Mouse (Mus musculus): Measurements from ENCODE around the gene Gjc1. TPM values are rescaled to one million over a fixed set of nuclear protein-coding genes. Genes with fewer than 3 reads are reported as not detected.

Gjc1 gene
- polyA plus RNA-seq, 1 experiment from 2014 or later = not detected

DNA sequence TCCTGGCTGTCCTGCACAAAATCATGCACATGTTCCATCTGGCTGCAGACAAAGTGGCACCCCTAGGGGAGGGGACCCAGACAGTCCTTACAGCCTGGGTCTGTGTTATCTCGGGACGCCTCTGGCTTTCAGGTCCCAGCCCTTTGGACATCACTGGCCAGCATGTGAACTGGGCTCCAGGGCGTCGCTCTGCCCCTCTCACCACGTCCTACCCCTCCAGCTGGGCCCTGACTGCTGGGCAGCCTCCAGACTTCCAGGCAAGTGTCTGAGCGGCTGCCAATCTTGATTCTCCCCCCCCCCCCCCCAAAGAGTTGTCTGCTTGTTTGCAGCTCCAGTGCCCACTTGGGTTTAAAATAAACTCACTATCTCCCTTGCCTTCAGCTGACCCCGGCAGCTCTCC, 36.1 kb downstream of the Gjc1 start:
- Histone ChIP-seq H3K27ac (no peak overlapping the region), H3K79me2 (ENCODE audit: inconsistent target) (no peaks in the 10 kb centered on the region)
- 93% methylated on average over 5 of the region's 7 CpGs for WGBS (ENCODE audit: missing documents)

GRCm38 (mm10) chr11:102781523-102781922, 38.0 kb downstream of the Gjc1 start:
- Histone ChIP-seq H3K4me3 (ENCODE audit: inconsistent target) (no peak overlapping the region), H3K27ac (no peak overlapping the region), H3K79me2 (ENCODE audit: inconsistent target) (no peaks in the 10 kb centered on the region), H3K36me3 (ENCODE audit: inconsistent target) (no peaks in the 10 kb centered on the region)
- 90% methylated on average over 4 of the region's 4 CpGs for WGBS (ENCODE audit: missing documents)

More for the DNA sequence above, 36.1 kb downstream of the Gjc1 start:
- Histone ChIP-seq H3K36me3 (ENCODE audit: inconsistent target) (no peaks in the 10 kb centered on the region), H3K4me3 (ENCODE audit: inconsistent target) (no peak overlapping the region)

DNA sequence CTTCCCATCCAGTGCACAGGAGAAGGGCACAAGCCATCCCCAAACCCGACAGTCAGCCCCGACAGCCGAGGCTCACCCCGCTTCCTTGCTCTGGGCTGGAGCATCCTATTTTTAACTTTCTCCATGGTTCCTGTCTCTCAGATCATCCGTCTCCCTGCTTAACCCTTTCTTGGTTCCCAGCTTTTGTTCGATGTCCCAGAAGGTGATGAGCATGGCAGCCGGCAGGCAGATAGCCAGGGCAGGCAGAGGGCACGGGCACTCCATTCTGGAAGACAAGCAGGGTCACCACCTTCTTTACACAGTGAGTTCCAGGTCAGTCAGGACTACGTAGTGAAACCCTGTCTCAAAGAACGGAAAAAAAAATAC, 38.5 kb downstream of the Gjc1 start:
- H3K27ac ChIP-seq = no peak overlapping the region
- H3K79me2 ChIP-seq (ENCODE audit: inconsistent target) = no peaks in the 10 kb centered on the region
- 85% methylated on average over 10 of the region's 10 CpGs for WGBS (ENCODE audit: missing documents)

DNA sequence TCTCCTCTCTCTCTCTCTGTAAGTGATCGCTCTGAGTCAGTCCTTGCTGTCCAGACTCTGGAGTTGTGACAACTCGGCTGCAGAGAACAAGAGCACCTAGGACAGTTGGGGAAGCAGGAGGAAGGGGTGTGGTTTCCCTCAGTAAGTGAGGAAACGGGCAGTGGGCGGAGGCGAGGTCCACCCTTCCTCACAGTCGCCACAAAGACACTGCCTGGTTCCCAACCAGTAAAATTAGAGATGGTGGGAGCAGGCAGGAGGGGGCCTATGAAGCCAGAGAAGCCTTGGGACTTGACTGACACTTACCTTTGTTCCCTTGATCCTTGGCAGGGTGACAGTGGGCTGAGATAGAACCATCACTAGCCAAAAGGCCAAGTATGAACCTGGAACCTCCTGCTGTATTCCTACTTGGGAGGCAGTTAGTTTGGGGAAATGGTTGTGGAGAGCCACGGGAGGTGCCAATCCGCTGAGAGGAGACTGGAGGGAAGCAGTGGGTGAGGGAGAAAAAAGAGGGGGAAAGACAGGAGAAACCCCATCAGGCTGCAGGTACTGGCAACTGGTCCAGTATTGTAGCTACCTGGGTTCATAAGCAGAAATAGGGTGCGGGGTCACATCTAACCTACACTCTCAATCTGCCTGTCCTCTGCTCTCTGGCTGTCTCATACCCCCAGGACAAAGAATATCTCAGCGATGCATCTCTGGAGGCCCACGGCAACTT, 39.1 kb downstream of the Gjc1 start:
- 31% methylated on average over 11 of the region's 11 CpGs for WGBS (ENCODE audit: missing documents)
- Histone ChIP-seq H3K4me3 (ENCODE audit: inconsistent target) (no peak overlapping the region), H3K79me2 (ENCODE audit: inconsistent target) (no peaks in the 10 kb centered on the region), H3K27ac (no peak overlapping the region), H3K36me3 (ENCODE audit: inconsistent target) (no peaks in the 10 kb centered on the region)

More for the DNA sequence above, 38.5 kb downstream of the Gjc1 start:
- no peaks in the 10 kb centered on the region for H3K36me3 ChIP-seq (ENCODE audit: inconsistent target)
- no peak overlapping the region for H3K4me3 ChIP-seq (ENCODE audit: inconsistent target)

DNA sequence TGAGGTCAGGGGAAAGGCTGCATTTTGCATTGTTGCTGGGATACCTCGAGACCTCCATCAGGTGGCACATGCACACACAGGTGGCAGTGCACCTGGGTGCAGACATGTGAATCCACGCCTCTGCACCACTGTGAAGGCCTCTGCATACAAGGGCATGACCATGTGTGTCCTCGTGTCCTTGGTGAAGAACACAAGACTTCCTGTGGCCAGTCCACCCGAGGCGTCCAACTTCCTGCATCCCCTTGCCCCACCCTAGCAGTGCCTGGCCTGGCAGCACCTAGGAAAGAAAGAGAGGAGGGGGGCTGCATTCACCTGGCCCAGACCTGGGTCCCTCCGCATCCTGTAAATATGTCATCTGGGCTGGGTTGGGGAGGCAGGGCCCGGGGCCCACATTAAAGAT, 39.7 kb downstream of the Gjc1 start:
- Histone ChIP-seq H3K4me3 (ENCODE audit: inconsistent target) (no peak overlapping the region), H3K36me3 (ENCODE audit: inconsistent target) (no peaks in the 10 kb centered on the region), H3K79me2 (ENCODE audit: inconsistent target) (no peaks in the 10 kb centered on the region), H3K27ac (no peak overlapping the region)
- 50% methylated on average over 7 of the region's 7 CpGs for WGBS (ENCODE audit: missing documents)

- H3K79me2 ChIP-seq (ENCODE audit: inconsistent target) = no peaks in the 10 kb centered on the region
- 87% methylated on average over 8 of the region's 8 CpGs for WGBS (ENCODE audit: missing documents)
- no peaks in the 10 kb centered on the region for H3K36me3 ChIP-seq (ENCODE audit: inconsistent target)
- H3K27ac ChIP-seq = no peak overlapping the region
- H3K4me3 ChIP-seq (ENCODE audit: inconsistent target) = no peak overlapping the region
Observed at GRCm38 (mm10) chr11:102779081-102779638, 40.3 kb downstream of the Gjc1 start.

GRCm38 (mm10) chr11:102778597-102778996, 40.9 kb downstream of the Gjc1 start:
- no peak overlapping the region for H3K27ac ChIP-seq
- no peaks in the 10 kb centered on the region for H3K79me2 ChIP-seq (ENCODE audit: inconsistent target)
- H3K4me3 ChIP-seq (ENCODE audit: inconsistent target) = no peak overlapping the region
- 69% methylated on average over 5 of the region's 5 CpGs for WGBS (ENCODE audit: missing documents)
- no peaks in the 10 kb centered on the region for H3K36me3 ChIP-seq (ENCODE audit: inconsistent target)

- WGBS (ENCODE audit: missing documents) = 92% methylated on average over 14 of the region's 14 CpGs
- Histone ChIP-seq H3K36me3 (ENCODE audit: inconsistent target) (no peaks in the 10 kb centered on the region), H3K79me2 (ENCODE audit: inconsistent target) (no peaks in the 10 kb centered on the region), H3K27ac (no peak overlapping the region), H3K4me3 (ENCODE audit: inconsistent target) (no peak overlapping the region)
Observed at GRCm38 (mm10) chr11:102778165-102778564, 41.3 kb downstream of the Gjc1 start.

DNA sequence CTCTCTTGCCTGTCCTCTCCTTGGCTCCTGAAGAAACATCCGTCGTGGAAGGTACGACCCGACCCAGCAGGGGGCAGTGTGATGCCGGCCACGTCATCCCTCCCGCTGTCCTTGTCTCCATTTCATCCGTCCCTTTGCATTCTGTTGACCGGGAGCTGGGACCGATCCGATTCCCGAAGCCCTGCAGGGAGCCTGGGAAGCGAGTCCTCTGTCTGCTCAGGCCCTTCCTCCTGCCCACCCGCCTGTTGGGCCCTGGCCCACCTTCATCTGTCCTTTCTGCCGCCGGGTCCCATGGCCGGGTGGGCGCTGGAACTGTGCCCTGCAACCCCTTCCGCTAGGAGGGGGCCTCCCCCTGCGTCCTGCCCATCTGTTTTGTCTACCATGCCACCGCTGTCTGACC, 41.9 kb downstream of the Gjc1 start:
- no peak overlapping the region for H3K4me3 ChIP-seq (ENCODE audit: inconsistent target)
- no peaks in the 10 kb centered on the region for H3K79me2 ChIP-seq (ENCODE audit: inconsistent target)
- H3K27ac ChIP-seq = no peak overlapping the region
- H3K36me3 ChIP-seq (ENCODE audit: inconsistent target) = no peaks in the 10 kb centered on the region
- 72% methylated on average over 21 of the region's 21 CpGs for WGBS (ENCODE audit: missing documents)

DNA sequence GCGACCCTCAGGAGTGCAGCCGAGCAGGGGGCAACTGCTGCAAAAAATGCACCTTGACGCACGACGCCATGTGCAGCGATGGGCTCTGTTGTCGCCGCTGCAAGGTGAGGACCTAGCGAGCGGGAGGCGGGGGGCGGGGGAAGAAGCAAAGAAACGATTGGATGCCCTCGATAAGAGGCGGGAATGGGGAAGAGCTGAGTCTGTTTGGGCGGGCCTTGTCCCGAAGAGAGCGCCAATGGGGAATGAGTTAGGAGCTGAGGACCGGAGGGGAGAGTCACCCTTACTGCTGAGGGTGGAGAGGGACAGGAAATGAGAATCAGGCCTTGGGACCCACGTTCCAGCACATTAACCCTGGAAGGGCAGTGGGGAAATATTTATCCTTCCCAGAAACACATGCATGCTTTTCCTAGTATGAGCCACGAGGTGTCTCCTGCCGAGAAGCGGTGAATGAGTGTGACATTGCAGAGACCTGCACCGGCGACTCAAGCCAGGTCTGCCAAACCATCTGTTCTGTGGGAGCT, 44.8 kb downstream of the Gjc1 start:
- no peaks in the 10 kb centered on the region for H3K36me3 ChIP-seq (ENCODE audit: inconsistent target)
- 5% methylated on average over 25 of the region's 25 CpGs for WGBS (ENCODE audit: missing documents)
- no peak overlapping the region for H3K4me3 ChIP-seq (ENCODE audit: inconsistent target)
- H3K27ac ChIP-seq = no peak overlapping the region
- no peaks in the 10 kb centered on the region for H3K79me2 ChIP-seq (ENCODE audit: inconsistent target)

GRCm38 (mm10) chr11:102773713-102774611, 45.5 kb downstream of the Gjc1 start:
- Histone ChIP-seq H3K36me3 (ENCODE audit: inconsistent target) (no peaks in the 10 kb centered on the region), H3K79me2 (ENCODE audit: inconsistent target) (no peaks in the 10 kb centered on the region), H3K4me3 (ENCODE audit: inconsistent target) (no peak overlapping the region), H3K27ac (no peak overlapping the region)
- WGBS (ENCODE audit: missing documents) = 2% methylated on average over 46 of the region's 46 CpGs

DNA sequence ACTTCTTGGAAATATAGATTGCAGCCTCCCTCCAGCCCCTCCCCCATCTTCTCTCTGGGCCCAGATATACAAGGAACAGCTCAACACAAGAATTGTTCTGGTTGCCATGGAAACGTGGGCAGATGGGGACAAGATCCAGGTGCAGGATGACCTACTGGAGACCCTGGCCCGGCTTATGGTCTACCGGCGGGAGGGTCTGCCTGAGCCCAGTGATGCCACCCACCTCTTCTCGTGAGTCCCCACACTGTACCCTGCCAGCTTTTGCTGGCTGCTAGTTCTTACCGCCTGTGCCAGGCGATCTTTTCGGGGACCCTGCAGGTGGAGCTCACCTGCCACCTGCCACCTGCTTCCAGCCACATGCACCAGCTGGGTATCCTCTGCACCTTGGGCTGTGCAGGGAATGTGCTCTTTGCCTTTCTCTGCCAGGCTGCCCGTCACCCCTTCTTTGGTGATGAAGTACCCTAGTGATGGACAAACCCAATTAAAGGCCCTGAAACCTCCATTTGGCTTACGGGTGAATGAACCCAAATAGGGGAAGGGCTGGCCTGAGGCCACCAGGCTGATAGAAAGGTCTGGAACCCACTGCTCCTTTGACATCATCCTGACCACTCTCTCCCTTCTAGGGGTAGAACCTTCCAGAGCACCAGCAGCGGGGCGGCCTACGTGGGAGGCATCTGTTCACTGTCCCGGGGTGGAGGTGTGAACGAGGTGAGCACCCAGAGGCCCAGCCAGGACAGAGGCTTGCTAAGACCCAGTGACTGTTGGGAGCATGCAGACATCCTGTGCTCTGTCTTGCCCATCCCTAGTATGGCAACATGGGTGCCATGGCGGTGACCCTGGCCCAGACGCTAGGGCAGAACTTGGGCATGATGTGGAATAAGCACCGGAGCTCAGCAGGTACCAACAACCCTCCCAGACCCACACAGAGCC, 46.5 kb downstream of the Gjc1 start:
- Histone ChIP-seq H3K4me3 (ENCODE audit: inconsistent target) (no peak overlapping the region), H3K79me2 (ENCODE audit: inconsistent target) (no peaks in the 10 kb centered on the region), H3K36me3 (ENCODE audit: inconsistent target) (no peaks in the 10 kb centered on the region), H3K27ac (no peak overlapping the region)
- 95% methylated on average over 18 of the region's 18 CpGs for WGBS (ENCODE audit: missing documents)

GRCm38 (mm10) chr11:102771916-102772714, 47.4 kb downstream of the Gjc1 start:
- WGBS (ENCODE audit: missing documents) = 76% methylated on average over 16 of the region's 16 CpGs
- no peak overlapping the region for H3K4me3 ChIP-seq (ENCODE audit: inconsistent target)
- no peak overlapping the region for H3K27ac ChIP-seq
- no peaks in the 10 kb centered on the region for H3K36me3 ChIP-seq (ENCODE audit: inconsistent target)
- no peaks in the 10 kb centered on the region for H3K79me2 ChIP-seq (ENCODE audit: inconsistent target)

Measured in macrophage (primary cell).